Mouse (Mus musculus) mouse embryonic stem cell (cell line): ENCODE measurements around the gene Coq5.

Experiments used
- in situ Hi-C, 2 experiments: fragments of 300-500 bp; cut with MboI; formaldehyde crosslinking; loops; 1 replicate in 1 of 2; 3 replicates in 1 of 2; pipeline ENCODE4 v1.14.3; 2019 to 2020; ENCODE audit warnings: low sequenced_read_pairs in 2 of 2, low pct_unique_long_range_greater_than_20kb in 1 of 2, mixed read lengths in 1 of 2; ENCODE audit not compliant: unreplicated experiment in 1 of 2

The Coq5 gene

GRCm38 (mm10) chr5:115262502-115263291, 16.8 kb upstream of the Coq5 start:
- in situ Hi-C loops = no loop called here

- in situ Hi-C loops = no loop called here
These were observed 13.1 kb upstream of the Coq5 start for GRCm38 (mm10) chr5:115266340-115266739.

- in situ Hi-C loops = no loop called here
These were observed 12.5 kb upstream of the Coq5 start for GRCm38 (mm10) chr5:115266787-115267468.

GRCm38 (mm10) chr5:115267469-115268045, 11.9 kb upstream of the Coq5 start:
- in situ Hi-C loops = no loop called here

- in situ Hi-C loops = no loop called here
These were observed 11.2 kb upstream of the Coq5 start for GRCm38 (mm10) chr5:115268266-115268665.

- in situ Hi-C loops = no loop called here
These were observed 9.5 kb upstream of the Coq5 start for GRCm38 (mm10) chr5:115269969-115270368.

GRCm38 (mm10) chr5:115271931-115272811, 7.3 kb upstream of the Coq5 start:
- in situ Hi-C loops = no loop called here

- in situ Hi-C loops = no loop called here
These were observed 6.5 kb upstream of the Coq5 start, which contains the start of gene Rnf10 for GRCm38 (mm10) chr5:115272812-115273548. TSS of gene Rnf10 (minus strand) at chr5:115272898.

GRCm38 (mm10) chr5:115273549-115274135, 5.8 kb upstream of the Coq5 start:
- in situ Hi-C loops = no loop called here

GRCm38 (mm10) chr5:115274353-115274752, 5.1 kb upstream of the Coq5 start:
- in situ Hi-C loops = no loop called here

- in situ Hi-C loops = no loop called here
These were observed 4.7 kb upstream of the Coq5 start for GRCm38 (mm10) chr5:115274771-115275170.

- in situ Hi-C loops = no loop called here
These were observed 3.5 kb upstream of the Coq5 start for GRCm38 (mm10) chr5:115275998-115276397.

GRCm38 (mm10) chr5:115278053-115278452, 1.4 kb upstream of the Coq5 start:
- in situ Hi-C loops = no loop called here

- in situ Hi-C loops = no loop called here
These were observed 681 bp upstream of the Coq5 start for GRCm38 (mm10) chr5:115278785-115279184.

- in situ Hi-C loops = loop anchor here in 1 of 2 experiments (10.0 kb wide), 1 partner anchor 195 kb away; no protein-coding TSS in a partner anchor
These were observed 703 bp downstream of the Coq5 start for GRCm38 (mm10) chr5:115280050-115280687.

GRCm38 (mm10) chr5:115284735-115285134, 5.3 kb downstream of the Coq5 start:
- in situ Hi-C loops = loop anchor here in 1 of 2 experiments (10.0 kb wide), 1 partner anchor 190 kb away; no protein-coding TSS in a partner anchor

- in situ Hi-C loops = no loop called here
These were observed 14.7 kb downstream of the Coq5 start for GRCm38 (mm10) chr5:115294173-115294572.
